Mouse (Mus musculus): ENCODE measurements around the gene Trappc12. TPM values are rescaled to one million over a fixed set of nuclear protein-coding genes. Genes with fewer than 3 reads are reported as not detected.

Trappc12 gene
- polyA plus RNA-seq (2015; fragmentation: Nextera tagmentation; extraction: Ambion mirVana), result 38.6 and 42.5 TPM in 2 replicates

DNA sequence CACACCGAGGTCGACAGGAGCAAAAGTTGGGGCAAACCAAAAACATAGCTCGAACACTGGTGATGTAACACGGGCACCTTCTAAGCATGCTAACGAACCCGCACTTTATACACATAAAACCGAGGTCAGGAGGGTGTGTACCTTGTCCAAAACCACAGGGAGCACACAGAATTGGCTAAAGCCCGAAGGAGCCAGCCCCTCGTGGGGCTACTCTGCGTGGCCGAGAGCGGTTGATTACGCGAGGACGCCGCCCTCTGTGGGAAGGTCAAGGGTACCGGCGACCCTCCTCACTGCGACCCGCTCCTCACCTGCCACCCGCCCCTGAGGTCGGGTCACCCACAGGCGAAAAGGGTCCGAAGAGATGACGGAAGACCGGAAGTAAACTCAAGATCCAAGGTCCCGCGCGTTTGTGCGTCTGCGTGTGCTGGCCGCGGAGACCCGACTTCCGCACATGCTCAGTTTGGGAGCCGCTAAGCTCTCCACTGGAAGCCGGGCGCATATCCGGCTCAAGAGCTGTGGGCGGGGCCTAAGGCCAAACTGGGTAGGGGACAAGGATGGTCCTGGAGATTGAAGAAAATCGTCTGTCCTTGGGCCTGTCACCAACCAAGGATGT lies at the start of gene Trappc12:
TSS of gene Trappc12 (minus strand) at position 452 of the 613 bp plus-strand sequence.
- peak within 1 kb of the TSS; percentile 59; the same call in 1 of the 2 replicates for H3K27ac ChIP-seq
- no peaks in the 10 kb centered on the region for H3K9me3 ChIP-seq (replicated peaks)
- H3K9ac ChIP-seq, result peak within 1 kb of the TSS; percentile 71
- H3K36me3 ChIP-seq, result peaks cover 22% of the 10 kb centered on the region
- H3K4me1 ChIP-seq, result peaks cover 32% of the 10 kb centered on the region
- peak; percentile 93 for ATAC-seq (replicated peaks; ENCODE audit: low FRiP score)
- H3K4me2 ChIP-seq, result peak within 1 kb of the TSS; percentile 87
- H3K4me3 ChIP-seq (replicated peaks), result peak within 1 kb of the TSS; percentile 79
- H3K27me3 ChIP-seq, result no peaks in the 10 kb centered on the region
- under 1% methylated on average over 41 of the region's 41 CpGs for WGBS

DNA sequence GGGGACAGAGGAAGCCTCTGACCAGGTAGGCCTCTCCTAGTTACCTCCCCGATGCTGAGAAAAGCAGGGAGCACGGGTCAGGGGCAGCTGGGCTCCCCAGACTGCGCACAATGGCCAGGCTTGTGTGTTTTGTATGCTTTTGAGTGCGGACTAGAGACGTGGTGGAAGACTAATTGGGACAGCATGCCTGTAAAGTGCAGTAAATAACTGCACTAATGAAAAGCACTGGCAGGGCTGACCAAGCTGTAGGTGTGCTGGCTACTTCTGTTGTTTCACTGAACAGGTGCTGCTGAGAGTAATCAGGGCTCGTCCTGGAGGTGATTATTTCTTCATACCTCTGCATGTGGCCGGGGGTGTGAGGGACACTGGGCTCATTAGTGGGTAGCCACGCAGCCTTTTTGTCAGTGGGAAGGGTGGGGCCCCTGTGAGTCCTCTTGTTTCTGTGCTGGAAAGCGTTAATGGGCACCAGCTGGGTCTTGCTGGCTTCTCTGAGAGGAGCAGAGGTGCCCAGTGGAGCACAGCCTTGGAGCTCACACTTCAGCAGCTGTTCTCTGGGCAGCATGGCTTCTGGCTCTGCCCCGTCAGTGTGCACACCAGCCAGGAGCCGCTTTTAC lies 49.6 kb upstream of the Trappc12 start:
- no peak overlapping the region for H3K4me2 ChIP-seq

DNA sequence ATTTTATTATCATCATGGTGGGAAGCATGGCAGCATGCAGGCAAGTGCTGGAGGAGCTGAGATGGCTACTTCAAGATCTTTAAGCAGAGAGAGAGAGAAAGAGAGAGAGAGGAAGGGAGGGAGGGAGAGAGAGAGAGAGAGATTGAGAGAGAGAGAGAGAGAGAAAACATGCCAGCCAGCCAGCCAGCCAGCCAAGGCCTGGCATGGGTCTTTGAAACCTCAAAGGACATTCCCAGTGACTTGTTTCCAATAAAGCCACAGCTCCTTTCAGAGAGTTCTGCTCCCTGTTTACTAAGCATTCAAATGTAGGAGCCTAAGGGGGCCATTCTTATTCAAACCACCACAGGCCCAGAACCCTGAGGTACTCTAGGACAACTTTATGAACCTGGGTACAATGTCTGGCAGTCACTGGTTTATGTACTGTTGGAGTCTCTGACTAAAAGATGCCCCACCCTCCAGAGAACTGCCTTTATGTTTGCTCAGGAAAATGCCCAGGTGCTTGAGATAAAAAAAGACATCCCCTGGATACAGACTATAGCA lies 46.7 kb upstream of the Trappc12 start:
- Histone ChIP-seq H3K27me3 (no peaks in the 10 kb centered on the region), H3K9me3 (replicated peaks) (no peaks in the 10 kb centered on the region; the same call in 1 of the 2 replicates), H3K9ac (no peak overlapping the region), H3K4me2 (no peak overlapping the region), H3K27ac (no peak overlapping the region), H3K4me3 (replicated peaks) (no peak overlapping the region), H3K36me3 (no peaks in the 10 kb centered on the region), H3K4me1 (peaks cover 15% of the 10 kb centered on the region)
- ATAC-seq (replicated peaks; ENCODE audit: low FRiP score), result no peak

More for the DNA sequence above, 49.6 kb upstream of the Trappc12 start:
- no peaks in the 10 kb centered on the region for H3K36me3 ChIP-seq
- no peaks in the 10 kb centered on the region; the same call in 1 of the 2 replicates for H3K9me3 ChIP-seq (replicated peaks)
- peak overlapping the region; percentile 22; the same call in 1 of the 2 replicates for H3K27ac ChIP-seq
- no peak overlapping the region for H3K4me3 ChIP-seq (replicated peaks)
- no peaks in the 10 kb centered on the region for H3K27me3 ChIP-seq
- peaks cover 21% of the 10 kb centered on the region for H3K4me1 ChIP-seq
- 59% methylated on average over 11 of the region's 11 CpGs for WGBS
- H3K9ac ChIP-seq, result no peak overlapping the region
- peak; percentile 66 for ATAC-seq (replicated peaks; ENCODE audit: low FRiP score)

DNA sequence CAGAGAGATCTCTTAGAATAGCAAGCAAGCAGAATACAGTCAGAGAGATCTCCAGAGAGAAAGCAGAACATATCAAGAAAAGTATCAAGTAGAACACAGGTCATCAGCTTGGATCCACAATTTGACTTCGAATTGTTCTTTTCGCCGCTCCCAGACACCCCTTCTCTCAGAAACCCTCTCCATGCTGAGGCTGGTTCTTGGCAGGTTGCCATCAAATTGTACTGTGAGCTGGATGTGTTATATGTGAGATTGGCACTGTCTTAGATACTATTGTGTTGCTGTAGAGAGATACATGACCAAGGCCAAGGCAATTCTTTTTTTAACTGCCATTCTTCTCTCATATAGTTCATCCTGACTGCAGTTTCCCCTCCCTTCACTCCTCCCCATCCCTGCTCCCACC lies 44.8 kb upstream of the Trappc12 start:
- no peaks in the 10 kb centered on the region; the same call in 1 of the 2 replicates for H3K9me3 ChIP-seq (replicated peaks)
- 92% methylated on average over 3 of the region's 3 CpGs for WGBS
- H3K4me3 ChIP-seq (replicated peaks), result no peak overlapping the region
- no peak for ATAC-seq (replicated peaks; ENCODE audit: low FRiP score)
- no peak overlapping the region for H3K27ac ChIP-seq
- no peaks in the 10 kb centered on the region for H3K36me3 ChIP-seq
- no peak overlapping the region for H3K4me2 ChIP-seq
- H3K9ac ChIP-seq, result no peak overlapping the region
- H3K27me3 ChIP-seq, result no peaks in the 10 kb centered on the region
- H3K4me1 ChIP-seq, result peaks cover 13% of the 10 kb centered on the region

DNA sequence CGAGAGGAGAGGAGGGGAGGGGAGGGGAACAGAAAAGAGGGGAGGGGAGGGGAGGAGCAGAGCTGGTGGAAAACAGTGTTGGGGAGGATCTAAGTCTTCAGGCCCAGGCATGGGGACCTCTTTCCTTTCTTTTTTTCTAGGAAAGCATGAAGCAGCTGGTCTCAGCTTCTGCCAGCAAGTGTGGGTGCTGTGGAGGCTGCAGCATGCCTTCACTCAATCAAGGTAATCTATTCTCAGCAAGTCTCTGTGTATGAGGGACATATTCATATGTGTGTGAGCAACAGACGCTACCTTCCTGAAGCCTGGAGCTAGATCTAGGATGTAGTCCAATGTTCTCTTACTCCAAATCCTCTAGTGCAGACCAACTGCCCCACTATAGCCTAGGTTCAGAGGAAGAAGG lies 43.4 kb upstream of the Trappc12 start:
- Histone ChIP-seq H3K9me3 (replicated peaks) (no peaks in the 10 kb centered on the region; the same call in 1 of the 2 replicates), H3K27ac (no peak overlapping the region), H3K27me3 (no peaks in the 10 kb centered on the region), H3K4me1 (peaks cover 11% of the 10 kb centered on the region), H3K36me3 (no peaks in the 10 kb centered on the region), H3K4me3 (replicated peaks) (no peak overlapping the region), H3K4me2 (no peak overlapping the region), H3K9ac (no peak overlapping the region)
- ATAC-seq (replicated peaks; ENCODE audit: low FRiP score), result no peak
- WGBS, result 72% methylated on average over 2 of the region's 2 CpGs

DNA sequence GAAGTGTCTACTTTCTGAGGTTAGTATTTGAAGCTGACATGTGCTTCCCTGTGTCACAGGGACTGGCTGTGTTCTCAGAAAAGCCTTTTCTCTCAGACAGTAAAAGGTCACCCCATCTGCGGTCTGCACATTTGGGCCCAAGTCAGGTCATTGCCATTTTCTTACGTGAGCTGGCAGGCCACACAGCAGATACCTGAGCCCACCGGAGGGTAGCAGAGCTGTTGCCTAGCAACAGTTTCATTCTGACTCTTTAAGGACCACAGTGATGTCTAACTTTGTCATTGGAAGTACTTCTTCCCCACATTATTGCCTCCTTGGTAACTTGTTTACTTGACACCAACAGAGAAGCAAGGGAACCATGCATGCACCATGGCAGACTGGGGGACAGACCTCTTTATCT lies 42.3 kb upstream of the Trappc12 start:
- peaks cover 16% of the 10 kb centered on the region for H3K4me1 ChIP-seq
- H3K9ac ChIP-seq, result no peak overlapping the region
- no peak overlapping the region for H3K4me2 ChIP-seq
- 79% methylated on average over 3 of the region's 3 CpGs for WGBS
- H3K9me3 ChIP-seq (replicated peaks), result no peaks in the 10 kb centered on the region
- no peak for ATAC-seq (replicated peaks; ENCODE audit: low FRiP score)
- no peak overlapping the region for H3K4me3 ChIP-seq (replicated peaks)
- H3K27me3 ChIP-seq, result no peaks in the 10 kb centered on the region
- H3K36me3 ChIP-seq, result no peaks in the 10 kb centered on the region
- H3K27ac ChIP-seq, result no peak overlapping the region

DNA sequence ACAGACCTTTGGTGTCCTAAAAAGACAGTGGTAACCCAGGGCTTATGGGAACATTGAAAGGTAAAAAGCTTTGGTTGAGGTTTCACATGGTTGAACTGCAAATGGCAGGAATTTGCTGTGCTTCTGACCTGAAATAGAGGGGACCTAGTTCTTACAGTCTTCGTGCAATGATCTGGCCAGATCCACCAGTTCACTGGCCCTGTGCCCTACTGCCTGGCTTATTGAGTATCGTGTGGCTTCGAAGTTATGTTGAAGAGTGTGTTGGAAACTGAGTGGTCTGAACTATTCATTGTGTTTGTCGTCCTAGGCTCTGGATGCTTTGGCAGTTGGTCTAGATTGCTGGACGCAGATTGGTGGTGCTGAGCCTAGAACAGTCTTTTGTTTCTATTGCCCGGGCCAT lies 36.0 kb upstream of the Trappc12 start:
- Histone ChIP-seq H3K4me1 (peaks cover 66% of the 10 kb centered on the region), H3K27me3 (no peaks in the 10 kb centered on the region), H3K4me2 (no peak overlapping the region), H3K9ac (no peak overlapping the region), H3K9me3 (replicated peaks) (no peaks in the 10 kb centered on the region), H3K36me3 (no peaks in the 10 kb centered on the region), H3K27ac (peak overlapping the region; percentile 86), H3K4me3 (replicated peaks) (no peak overlapping the region)
- WGBS, result 86% methylated on average over 6 of the region's 6 CpGs
- no peak for ATAC-seq (replicated peaks; ENCODE audit: low FRiP score)

DNA sequence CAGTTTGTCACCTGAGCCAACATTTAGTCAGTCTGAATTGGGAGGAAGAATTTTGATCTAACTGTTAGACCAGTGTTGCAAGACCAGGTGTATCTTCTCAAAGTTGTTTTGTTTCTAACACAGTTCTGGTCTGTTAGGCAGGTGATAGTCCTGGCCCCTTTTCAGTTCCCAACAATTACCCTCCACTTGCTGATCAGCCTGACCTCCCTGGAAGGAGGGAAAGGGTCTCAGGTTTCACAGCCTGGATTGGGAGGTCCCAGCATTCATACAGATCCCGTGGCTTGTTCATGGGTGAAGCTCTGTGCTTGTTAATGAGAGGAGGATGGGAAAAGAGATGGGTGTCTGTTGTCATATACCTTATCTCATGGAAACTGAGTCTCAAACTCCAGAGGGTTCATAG lies 35.0 kb upstream of the Trappc12 start:
- no peaks in the 10 kb centered on the region for H3K9me3 ChIP-seq (replicated peaks)
- H3K4me3 ChIP-seq (replicated peaks), result no peak overlapping the region
- no peaks in the 10 kb centered on the region for H3K27me3 ChIP-seq
- 0 out of 2 replicates have a peak overlapping the region, but pooled peaks have one; percentile 2 for H3K4me2 ChIP-seq
- ATAC-seq (replicated peaks; ENCODE audit: low FRiP score), result peak; percentile 91
- H3K27ac ChIP-seq, result peak overlapping the region; percentile 86
- no peak overlapping the region for H3K9ac ChIP-seq
- peaks cover 64% of the 10 kb centered on the region for H3K4me1 ChIP-seq
- WGBS, result 4% methylated on average over 1 of the region's 1 CpGs
- H3K36me3 ChIP-seq, result no peaks in the 10 kb centered on the region

DNA sequence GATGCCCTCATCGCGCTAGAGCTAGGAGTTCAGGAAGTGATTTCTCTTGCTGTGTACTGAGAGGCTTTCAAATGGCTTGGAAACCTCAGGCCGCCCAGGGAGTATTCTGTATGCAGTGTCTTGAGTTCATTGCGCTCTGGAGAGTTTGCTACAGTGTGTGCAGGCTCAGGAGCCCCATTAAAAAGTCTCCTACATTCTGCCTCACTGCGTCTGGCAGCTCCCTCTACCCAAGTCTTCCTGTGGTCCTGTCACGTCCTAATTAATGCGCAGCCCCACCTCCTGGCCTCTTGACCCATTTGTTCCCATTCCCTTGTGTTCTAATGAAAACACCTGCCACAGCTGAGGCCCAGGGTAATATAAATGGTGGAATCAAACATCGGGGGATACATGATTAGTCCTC lies 34.6 kb upstream of the Trappc12 start:
- ATAC-seq (replicated peaks; ENCODE audit: low FRiP score), result peak; percentile 91
- Histone ChIP-seq H3K4me2 (0 out of 2 replicates have a peak overlapping the region, but pooled peaks have one; percentile 2), H3K36me3 (no peaks in the 10 kb centered on the region), H3K9ac (no peak overlapping the region), H3K4me1 (peaks cover 60% of the 10 kb centered on the region), H3K4me3 (replicated peaks) (no peak overlapping the region), H3K27ac (peak overlapping the region; percentile 86), H3K9me3 (replicated peaks) (no peaks in the 10 kb centered on the region), H3K27me3 (no peaks in the 10 kb centered on the region)
- WGBS, result 18% methylated on average over 8 of the region's 8 CpGs

DNA sequence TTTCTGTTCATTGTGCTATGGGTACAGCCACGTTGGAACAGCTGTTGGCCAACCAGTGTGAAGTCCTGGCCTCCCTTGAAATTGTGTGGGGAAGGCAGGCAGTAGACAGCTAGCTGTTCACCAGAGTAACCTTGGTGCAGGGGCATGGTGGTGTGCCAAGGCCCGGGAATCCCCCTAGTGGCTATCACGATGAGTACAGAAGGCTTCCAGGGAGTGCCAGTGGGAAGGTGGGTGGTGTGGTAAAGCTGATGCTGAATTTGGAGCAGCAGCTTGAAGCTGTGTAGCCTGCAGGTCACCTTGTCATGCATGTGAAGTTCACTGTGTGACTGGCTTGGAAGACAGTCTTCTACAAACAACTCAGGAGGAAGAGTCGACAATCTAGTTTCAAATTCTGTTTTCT lies 34.1 kb upstream of the Trappc12 start:
- WGBS, result 11% methylated on average over 4 of the region's 4 CpGs
- H3K4me1 ChIP-seq, result peaks cover 59% of the 10 kb centered on the region
- no peaks in the 10 kb centered on the region for H3K9me3 ChIP-seq (replicated peaks)
- H3K4me2 ChIP-seq, result 0 out of 2 replicates have a peak overlapping the region, but pooled peaks have one; percentile 2
- peak; percentile 47 for ATAC-seq (replicated peaks; ENCODE audit: low FRiP score)
- H3K4me3 ChIP-seq (replicated peaks), result no peak overlapping the region
- H3K9ac ChIP-seq, result no peak overlapping the region
- H3K27ac ChIP-seq, result peak overlapping the region; percentile 86
- no peaks in the 10 kb centered on the region for H3K36me3 ChIP-seq
- no peaks in the 10 kb centered on the region for H3K27me3 ChIP-seq

DNA sequence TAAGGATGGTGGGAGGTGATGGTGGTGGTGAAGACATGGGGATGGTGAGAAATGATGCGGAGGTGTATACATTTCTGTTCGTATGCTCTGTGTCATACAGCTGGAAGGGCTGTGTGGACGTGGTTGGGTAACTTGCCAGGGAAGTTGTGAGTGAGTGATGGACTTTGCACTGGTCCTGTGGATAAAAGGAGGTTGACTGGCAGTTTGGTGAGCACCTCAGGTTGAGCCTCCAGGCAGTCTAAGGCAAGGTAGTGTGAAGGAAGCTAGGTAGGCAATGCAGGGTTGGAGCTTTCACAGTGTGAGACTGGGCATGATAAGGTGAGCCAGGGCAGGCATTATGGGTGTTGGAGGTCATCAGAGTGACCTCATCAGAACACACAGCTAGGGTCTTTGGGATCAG lies 32.4 kb upstream of the Trappc12 start:
- 0 out of 2 replicates have a peak overlapping the region, but pooled peaks have one; percentile 86 for H3K27ac ChIP-seq
- no peak overlapping the region for H3K4me3 ChIP-seq (replicated peaks)
- 87% methylated on average over 3 of the region's 3 CpGs for WGBS
- H3K27me3 ChIP-seq, result no peaks in the 10 kb centered on the region
- no peak overlapping the region for H3K4me2 ChIP-seq
- no peak overlapping the region for H3K9ac ChIP-seq
- no peaks in the 10 kb centered on the region for H3K9me3 ChIP-seq (replicated peaks)
- no peak for ATAC-seq (replicated peaks; ENCODE audit: low FRiP score)
- H3K4me1 ChIP-seq, result peaks cover 54% of the 10 kb centered on the region
- no peaks in the 10 kb centered on the region for H3K36me3 ChIP-seq

DNA sequence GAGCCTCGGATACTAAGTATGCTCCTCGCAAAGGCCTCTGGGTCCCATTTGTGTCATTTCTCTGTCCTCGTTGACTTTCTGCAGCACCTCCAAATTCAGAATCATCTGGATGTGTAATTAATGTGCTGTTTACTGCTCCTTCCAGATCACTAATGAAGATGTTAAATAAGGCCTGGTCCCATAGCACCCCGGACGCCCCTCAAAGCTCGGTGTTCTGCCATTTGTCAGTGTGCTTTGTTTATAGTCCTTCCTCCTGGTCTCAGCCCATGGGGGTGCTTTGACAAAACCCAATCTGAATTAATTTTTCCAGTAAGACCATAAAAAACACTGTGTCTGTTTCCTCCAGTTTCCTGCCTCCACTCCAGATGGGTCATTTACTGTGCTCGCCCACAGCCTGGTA lies 29.9 kb upstream of the Trappc12 start:
- Histone ChIP-seq H3K36me3 (no peaks in the 10 kb centered on the region), H3K4me1 (peaks cover 31% of the 10 kb centered on the region), H3K4me2 (no peak overlapping the region), H3K27ac (no peak overlapping the region), H3K27me3 (no peaks in the 10 kb centered on the region), H3K4me3 (replicated peaks) (no peak overlapping the region), H3K9me3 (replicated peaks) (no peaks in the 10 kb centered on the region), H3K9ac (no peak overlapping the region)
- no peak for ATAC-seq (replicated peaks; ENCODE audit: low FRiP score)
- WGBS, result 78% methylated on average over 7 of the region's 7 CpGs
